Mouse (Mus musculus): ENCODE data around the gene Klhl29. TPM values are rescaled to one million over a fixed set of nuclear protein-coding genes. Genes with fewer than 3 reads are reported as not detected.

Klhl29 gene
- polyA plus RNA-seq, 1 experiment from 2014 or later = 2.8 TPM

DNA sequence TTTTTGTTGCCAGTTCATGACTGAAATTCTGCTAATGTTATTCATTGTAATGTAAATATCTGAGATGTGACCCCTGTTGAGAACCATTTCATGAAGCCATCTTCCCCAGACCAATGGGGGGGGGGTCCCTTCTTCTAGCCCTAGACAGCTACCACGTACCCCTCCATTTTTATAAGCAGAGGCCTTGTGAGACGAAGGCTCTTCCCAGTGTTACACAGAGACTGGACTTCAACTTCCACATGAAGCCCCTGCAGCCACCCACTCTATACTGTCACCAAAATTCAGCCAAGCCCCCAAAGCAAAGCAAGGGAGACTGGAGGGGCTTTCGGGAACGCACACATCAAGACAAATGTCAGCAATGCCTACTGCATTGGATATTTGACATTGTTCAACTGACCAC is 6.1 kb downstream of the Klhl29 start:
- 94% methylated on average over 4 of the region's 4 CpGs for WGBS

DNA sequence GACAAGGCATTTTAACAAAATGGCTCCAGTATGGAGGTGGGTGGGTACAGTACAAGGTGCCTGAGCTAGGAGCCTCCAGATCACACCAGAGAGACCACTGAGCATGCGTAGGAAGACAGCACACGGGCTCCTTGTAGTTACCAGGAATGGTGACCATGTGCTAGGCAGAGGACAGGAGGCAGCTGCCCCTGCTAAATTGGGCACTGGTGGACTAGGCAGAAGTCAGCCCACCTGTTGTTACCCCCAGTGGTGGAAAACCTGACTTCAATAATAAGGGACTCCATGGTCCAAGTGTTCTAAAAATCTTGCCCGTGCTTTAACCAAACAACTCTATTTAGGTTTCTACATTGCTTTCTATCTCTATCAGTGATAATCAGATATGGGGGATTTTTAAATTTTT is 10.6 kb downstream of the Klhl29 start:
- Histone ChIP-seq H3K9me3 (ENCODE audit: control insufficient read depth, low read length) (no peaks in the 10 kb centered on the region), H3K4me1 (replicated peaks; ENCODE audit: control insufficient read depth, insufficient read depth, low read length) (no peaks in the 10 kb centered on the region), H3K9ac (ENCODE audit: low read length) (no peak overlapping the region), H3K4me3 (ENCODE audit: low read depth, low read length) (no peak overlapping the region), H3K27me3 (replicated peaks; ENCODE audit: control insufficient read depth, insufficient read depth, low read length) (no peaks in the 10 kb centered on the region), H3K27ac (ENCODE audit: low read depth) (no peak overlapping the region), H3K36me3 (ENCODE audit: control insufficient read depth, insufficient read depth, low read length) (no peaks in the 10 kb centered on the region), H3K4me2 (ENCODE audit: low read length) (no peak overlapping the region)
- DNase-seq (ENCODE audit: low spot score) (no peak), ATAC-seq (replicated peaks; ENCODE audit: low FRiP score, low TSS enrichment, low read depth) (no peak)
- 91% methylated on average over 3 of the region's 3 CpGs for WGBS

More for the DNA sequence above, 6.1 kb downstream of the Klhl29 start:
- no peaks in the 10 kb centered on the region for H3K36me3 ChIP-seq (ENCODE audit: control insufficient read depth, insufficient read depth, low read length)
- H3K4me1 ChIP-seq (replicated peaks; ENCODE audit: control insufficient read depth, insufficient read depth, low read length) = no peaks in the 10 kb centered on the region
- peaks cover 18% of the 10 kb centered on the region for H3K27me3 ChIP-seq (replicated peaks; ENCODE audit: control insufficient read depth, insufficient read depth, low read length)
- no peak for ATAC-seq (replicated peaks; ENCODE audit: low FRiP score, low TSS enrichment, low read depth)
- no peak for DNase-seq (ENCODE audit: low spot score)
- no peak overlapping the region for H3K27ac ChIP-seq (ENCODE audit: low read depth)
- no peak overlapping the region for H3K9ac ChIP-seq (ENCODE audit: low read length)
- H3K4me2 ChIP-seq (ENCODE audit: low read length) = no peak overlapping the region
- no peak overlapping the region for H3K4me3 ChIP-seq (ENCODE audit: low read depth, low read length)
- no peaks in the 10 kb centered on the region for H3K9me3 ChIP-seq (ENCODE audit: control insufficient read depth, low read length)

GRCm38 (mm10) chr12:5363961-5364634 is 11.4 kb downstream of the Klhl29 start:
- WGBS = 90% methylated on average over 17 of the region's 17 CpGs
- H3K4me3 ChIP-seq (ENCODE audit: low read depth, low read length) = no peak overlapping the region
- H3K4me1 ChIP-seq (replicated peaks; ENCODE audit: control insufficient read depth, insufficient read depth, low read length) = peaks cover 4% of the 10 kb centered on the region; the same call in 1 of the 2 replicates
- no peaks in the 10 kb centered on the region for H3K27me3 ChIP-seq (replicated peaks; ENCODE audit: control insufficient read depth, insufficient read depth, low read length)
- no peak overlapping the region for H3K27ac ChIP-seq (ENCODE audit: low read depth)
- no peak overlapping the region for H3K9ac ChIP-seq (ENCODE audit: low read length)
- no peaks in the 10 kb centered on the region for H3K9me3 ChIP-seq (ENCODE audit: control insufficient read depth, low read length)
- no peak overlapping the region for H3K4me2 ChIP-seq (ENCODE audit: low read length)
- DNase-seq (ENCODE audit: low spot score) (no peak), ATAC-seq (replicated peaks; ENCODE audit: low FRiP score, low TSS enrichment, low read depth) (no peak)
- no peaks in the 10 kb centered on the region for H3K36me3 ChIP-seq (ENCODE audit: control insufficient read depth, insufficient read depth, low read length)

DNA sequence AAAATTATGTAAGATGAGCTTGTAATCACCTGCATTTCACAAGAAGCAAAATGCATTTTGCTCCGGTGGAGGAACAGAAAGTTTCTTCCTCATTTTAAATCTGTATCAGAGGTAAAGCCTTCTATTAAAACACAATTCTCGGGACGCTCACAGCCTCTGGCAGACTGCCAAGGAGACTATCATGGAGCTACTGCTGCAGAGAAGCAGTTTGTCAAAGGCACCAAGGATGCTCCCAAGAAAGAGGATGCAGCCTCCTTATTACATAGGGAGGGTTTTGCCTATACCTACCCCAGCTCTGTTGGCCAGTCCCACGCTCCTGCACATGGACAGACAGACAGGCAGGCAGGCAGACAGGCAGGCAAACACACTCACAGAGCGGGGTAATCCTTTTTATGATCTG is 16.4 kb downstream of the Klhl29 start:
- H3K4me2 ChIP-seq (ENCODE audit: low read length) = no peak overlapping the region
- H3K4me1 ChIP-seq (replicated peaks; ENCODE audit: control insufficient read depth, insufficient read depth, low read length) = peaks cover 7% of the 10 kb centered on the region; the same call in 1 of the 2 replicates
- 24% methylated on average over 5 of the region's 5 CpGs for WGBS
- H3K9ac ChIP-seq (ENCODE audit: low read length) = no peak overlapping the region
- H3K4me3 ChIP-seq (ENCODE audit: low read depth, low read length) = no peak overlapping the region
- H3K9me3 ChIP-seq (ENCODE audit: control insufficient read depth, low read length) = no peaks in the 10 kb centered on the region
- H3K27me3 ChIP-seq (replicated peaks; ENCODE audit: control insufficient read depth, insufficient read depth, low read length) = no peaks in the 10 kb centered on the region
- DNase-seq (ENCODE audit: low spot score) = peak; percentile 62
- no peak overlapping the region for H3K27ac ChIP-seq (ENCODE audit: low read depth)
- ATAC-seq (replicated peaks; ENCODE audit: low FRiP score, low TSS enrichment, low read depth) = no peak
- no peaks in the 10 kb centered on the region for H3K36me3 ChIP-seq (ENCODE audit: control insufficient read depth, insufficient read depth, low read length)

- WGBS = 42% methylated on average over 6 of the region's 6 CpGs
- no peak for DNase-seq (ENCODE audit: low spot score)
- Histone ChIP-seq H3K4me1 (replicated peaks; ENCODE audit: control insufficient read depth, insufficient read depth, low read length) (peaks cover 7% of the 10 kb centered on the region; the same call in 1 of the 2 replicates), H3K4me3 (ENCODE audit: low read depth, low read length) (no peak overlapping the region), H3K9me3 (ENCODE audit: control insufficient read depth, low read length) (no peaks in the 10 kb centered on the region), H3K9ac (ENCODE audit: low read length) (no peak overlapping the region), H3K4me2 (ENCODE audit: low read length) (no peak overlapping the region), H3K27ac (ENCODE audit: low read depth) (no peak overlapping the region), H3K27me3 (replicated peaks; ENCODE audit: control insufficient read depth, insufficient read depth, low read length) (no peaks in the 10 kb centered on the region), H3K36me3 (ENCODE audit: control insufficient read depth, insufficient read depth, low read length) (no peaks in the 10 kb centered on the region)
- ATAC-seq (replicated peaks; ENCODE audit: low FRiP score, low TSS enrichment, low read depth) = no peak
Observed at GRCm38 (mm10) chr12:5358497-5358896, 17.0 kb downstream of the Klhl29 start.

DNA sequence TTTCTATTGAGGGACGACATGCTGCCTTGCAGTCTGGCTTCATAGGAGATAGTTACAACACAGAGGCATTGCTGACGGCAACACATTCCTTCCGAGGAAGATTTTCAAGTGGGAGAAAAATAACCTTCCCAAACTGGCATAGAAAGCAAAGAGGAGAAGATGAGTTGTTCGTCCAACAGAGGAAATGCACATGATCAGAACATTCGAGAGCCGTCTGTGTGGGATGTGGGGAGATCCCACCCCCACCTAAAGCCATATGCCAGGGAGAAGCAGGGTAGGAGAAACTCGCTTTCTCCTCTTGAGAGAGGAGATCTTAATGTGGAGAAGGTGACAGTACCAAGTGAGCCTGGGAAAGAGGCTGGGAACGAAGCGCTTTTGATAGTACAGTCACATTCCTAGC is 22.1 kb downstream of the Klhl29 start:
- no peak overlapping the region for H3K27ac ChIP-seq (ENCODE audit: low read depth)
- no peaks in the 10 kb centered on the region for H3K36me3 ChIP-seq (ENCODE audit: control insufficient read depth, insufficient read depth, low read length)
- WGBS = 86% methylated on average over 9 of the region's 9 CpGs
- no peak overlapping the region for H3K4me2 ChIP-seq (ENCODE audit: low read length)
- H3K4me3 ChIP-seq (ENCODE audit: low read depth, low read length) = no peak overlapping the region
- no peaks in the 10 kb centered on the region for H3K9me3 ChIP-seq (ENCODE audit: control insufficient read depth, low read length)
- ATAC-seq (replicated peaks; ENCODE audit: low FRiP score, low TSS enrichment, low read depth) (no peak), DNase-seq (ENCODE audit: low spot score) (no peak)
- no peak overlapping the region for H3K9ac ChIP-seq (ENCODE audit: low read length)
- no peaks in the 10 kb centered on the region for H3K4me1 ChIP-seq (replicated peaks; ENCODE audit: control insufficient read depth, insufficient read depth, low read length)
- no peaks in the 10 kb centered on the region for H3K27me3 ChIP-seq (replicated peaks; ENCODE audit: control insufficient read depth, insufficient read depth, low read length)

DNA sequence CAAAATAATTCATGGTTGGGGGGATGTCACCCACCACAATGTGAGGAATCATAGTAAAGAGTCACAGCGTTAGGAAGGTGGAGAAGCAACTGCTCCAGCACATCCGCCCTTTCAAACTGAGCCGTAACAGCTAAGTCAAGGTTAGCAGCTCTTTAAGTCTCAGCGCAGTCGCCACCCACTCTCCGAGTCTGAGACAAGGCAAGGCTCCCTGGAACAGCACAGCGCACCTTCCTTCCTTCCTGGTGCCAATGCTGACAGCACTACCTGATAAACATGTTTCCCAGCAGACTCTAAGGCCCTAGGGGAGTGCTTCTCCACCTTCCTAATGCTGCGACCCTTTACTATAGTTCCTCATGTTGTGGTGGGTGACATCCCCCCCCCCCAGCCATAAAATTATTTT is 22.7 kb downstream of the Klhl29 start:
- Histone ChIP-seq H3K9ac (ENCODE audit: low read length) (no peak overlapping the region), H3K27me3 (replicated peaks; ENCODE audit: control insufficient read depth, insufficient read depth, low read length) (no peaks in the 10 kb centered on the region), H3K27ac (ENCODE audit: low read depth) (no peak overlapping the region), H3K4me2 (ENCODE audit: low read length) (no peak overlapping the region), H3K4me3 (ENCODE audit: low read depth, low read length) (no peak overlapping the region), H3K9me3 (ENCODE audit: control insufficient read depth, low read length) (no peaks in the 10 kb centered on the region), H3K36me3 (ENCODE audit: control insufficient read depth, insufficient read depth, low read length) (no peaks in the 10 kb centered on the region), H3K4me1 (replicated peaks; ENCODE audit: control insufficient read depth, insufficient read depth, low read length) (no peaks in the 10 kb centered on the region)
- ATAC-seq (replicated peaks; ENCODE audit: low FRiP score, low TSS enrichment, low read depth) = no peak
- no peak for DNase-seq (ENCODE audit: low spot score)
- 89% methylated on average over 8 of the region's 8 CpGs for WGBS

DNA sequence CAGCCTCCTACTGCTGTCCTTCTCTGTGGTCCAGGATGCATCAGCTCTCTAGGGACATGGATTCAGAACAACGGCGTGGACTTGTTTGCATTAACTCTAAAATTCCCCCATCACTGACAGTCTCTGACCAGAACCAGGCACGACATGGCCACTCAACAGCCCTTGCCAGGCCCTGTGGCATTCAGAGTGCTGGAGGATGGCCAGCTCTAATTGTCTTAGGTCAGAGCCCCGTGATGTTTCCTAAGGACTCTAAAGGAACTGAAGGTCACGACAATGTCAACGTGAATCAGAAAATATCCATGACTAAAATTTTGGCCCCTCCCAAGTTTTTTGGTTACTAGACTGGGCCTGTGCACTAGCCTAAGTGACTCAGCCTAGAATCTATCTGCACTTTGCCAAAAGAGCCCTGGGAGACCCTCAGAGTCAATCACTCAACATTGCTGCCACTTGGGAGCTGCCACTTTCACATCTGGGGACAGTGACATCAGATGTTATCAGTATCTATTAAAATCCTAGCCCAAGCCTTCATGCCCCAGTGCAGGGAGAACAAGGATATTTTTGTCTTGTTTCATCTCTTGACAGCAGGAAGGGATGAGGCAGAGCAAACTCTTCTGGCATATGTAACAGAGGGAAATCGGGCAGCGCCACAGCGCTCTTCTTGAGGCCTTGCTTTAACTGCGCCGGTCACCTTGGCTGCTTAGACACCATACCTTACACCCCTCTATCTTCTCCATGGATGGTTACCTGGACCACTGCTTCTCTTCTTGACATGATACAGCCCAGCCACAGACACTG is 24.8 kb downstream of the Klhl29 start:
- Histone ChIP-seq H3K4me3 (ENCODE audit: low read depth, low read length) (no peak overlapping the region), H3K27ac (ENCODE audit: low read depth) (no peak overlapping the region), H3K36me3 (ENCODE audit: control insufficient read depth, insufficient read depth, low read length) (no peaks in the 10 kb centered on the region), H3K4me2 (ENCODE audit: low read length) (no peak overlapping the region), H3K9me3 (ENCODE audit: control insufficient read depth, low read length) (no peaks in the 10 kb centered on the region), H3K4me1 (replicated peaks; ENCODE audit: control insufficient read depth, insufficient read depth, low read length) (peaks cover 3% of the 10 kb centered on the region; the same call in 1 of the 2 replicates), H3K9ac (ENCODE audit: low read length) (no peak overlapping the region), H3K27me3 (replicated peaks; ENCODE audit: control insufficient read depth, insufficient read depth, low read length) (no peaks in the 10 kb centered on the region)
- ATAC-seq (replicated peaks; ENCODE audit: low FRiP score, low TSS enrichment, low read depth) (no peak), DNase-seq (ENCODE audit: low spot score) (no peak)
- WGBS = 78% methylated on average over 11 of the region's 11 CpGs

All from intestine, embryonic 14.5 days (tissue).